Mouse (Mus musculus): Measurements from ENCODE around the gene Tmem41a. TPM values are rescaled to one million over a fixed set of nuclear protein-coding genes. Genes with fewer than 3 reads are reported as not detected.

The Tmem41a gene
- polyA plus RNA-seq, 1 experiment from 2014 or later = 219 TPM

DNA sequence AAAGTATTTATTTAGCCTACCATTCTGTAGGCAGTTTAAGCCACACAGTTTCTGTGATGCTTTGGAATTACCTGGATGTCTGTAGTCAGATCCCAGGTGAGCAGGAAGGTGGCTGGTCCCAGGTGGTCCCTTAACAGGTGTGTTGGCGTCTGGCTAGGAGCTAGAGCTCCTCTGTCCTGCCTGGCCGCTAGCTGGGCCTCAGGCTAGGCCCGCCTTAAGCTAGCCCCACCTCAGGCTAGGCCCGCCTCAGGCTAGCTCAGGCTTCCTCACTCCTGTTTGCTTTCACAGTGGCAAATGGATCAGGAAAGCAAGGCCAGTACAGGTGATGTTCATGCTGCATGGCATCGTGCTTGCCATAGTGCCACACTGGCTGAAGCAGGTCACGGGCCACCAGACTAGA is 40.5 kb downstream of the Tmem41a start:
- 92% methylated on average over 6 of the region's 6 CpGs for WGBS
- H3K36me3 ChIP-seq (ENCODE audit: control insufficient read depth, insufficient read depth) = peaks cover 52% of the 10 kb centered on the region
- H3K27me3 ChIP-seq (replicated peaks; ENCODE audit: control insufficient read depth, insufficient read depth, low read length) = no peaks in the 10 kb centered on the region
- H3K4me2 ChIP-seq (replicated peaks; ENCODE audit: low read depth) = no peak overlapping the region
- no peak for ATAC-seq
- no peak for TF ChIP-seq CTCF (IDR thresholded peaks at IDR 0.05; ENCODE audit: low read depth)
- H3K4me3 ChIP-seq (ENCODE audit: low read depth, low read length) = no peak overlapping the region
- no peak overlapping the region for H3K27ac ChIP-seq (ENCODE audit: low read depth, low read length)
- no peak overlapping the region for H3K9ac ChIP-seq (ENCODE audit: low read depth, low read length)
- no peaks in the 10 kb centered on the region for H3K4me1 ChIP-seq (replicated peaks; ENCODE audit: control insufficient read depth, insufficient read depth, low read length)
- H3K9me3 ChIP-seq (ENCODE audit: control insufficient read depth) = no peaks in the 10 kb centered on the region

DNA sequence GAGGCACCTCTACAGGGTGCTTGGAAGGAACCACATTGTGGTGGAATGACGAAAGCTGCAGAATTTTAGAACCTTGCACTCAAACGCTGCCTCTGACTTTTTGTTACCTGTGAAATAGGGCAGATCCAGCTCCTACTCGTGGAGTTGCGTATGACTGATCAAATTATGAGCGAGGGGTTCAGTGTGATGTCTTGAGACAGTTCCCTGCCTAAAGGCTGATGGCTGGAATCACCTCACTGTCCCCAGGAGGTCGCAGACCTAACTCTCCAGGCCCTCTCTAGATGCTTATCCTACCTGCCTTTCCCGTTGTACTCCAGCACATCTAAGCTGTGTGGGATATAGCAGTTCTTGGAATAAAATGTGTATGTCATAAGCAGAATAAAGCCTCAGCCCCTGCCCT is 41.4 kb downstream of the Tmem41a start:
- ATAC-seq = no peak
- H3K27ac ChIP-seq (ENCODE audit: low read depth, low read length) = no peak overlapping the region
- H3K4me1 ChIP-seq (replicated peaks; ENCODE audit: control insufficient read depth, insufficient read depth, low read length) = no peaks in the 10 kb centered on the region
- H3K27me3 ChIP-seq (replicated peaks; ENCODE audit: control insufficient read depth, insufficient read depth, low read length) = no peaks in the 10 kb centered on the region
- WGBS = 93% methylated on average over 7 of the region's 7 CpGs
- peaks cover 47% of the 10 kb centered on the region for H3K36me3 ChIP-seq (ENCODE audit: control insufficient read depth, insufficient read depth)
- H3K9ac ChIP-seq (ENCODE audit: low read depth, low read length) = no peak overlapping the region
- no peak overlapping the region for H3K4me3 ChIP-seq (ENCODE audit: low read depth, low read length)
- H3K9me3 ChIP-seq (ENCODE audit: control insufficient read depth) = no peaks in the 10 kb centered on the region
- TF ChIP-seq CTCF (IDR thresholded peaks at IDR 0.05; ENCODE audit: low read depth) = no peak
- H3K4me2 ChIP-seq (replicated peaks; ENCODE audit: low read depth) = no peak overlapping the region

DNA sequence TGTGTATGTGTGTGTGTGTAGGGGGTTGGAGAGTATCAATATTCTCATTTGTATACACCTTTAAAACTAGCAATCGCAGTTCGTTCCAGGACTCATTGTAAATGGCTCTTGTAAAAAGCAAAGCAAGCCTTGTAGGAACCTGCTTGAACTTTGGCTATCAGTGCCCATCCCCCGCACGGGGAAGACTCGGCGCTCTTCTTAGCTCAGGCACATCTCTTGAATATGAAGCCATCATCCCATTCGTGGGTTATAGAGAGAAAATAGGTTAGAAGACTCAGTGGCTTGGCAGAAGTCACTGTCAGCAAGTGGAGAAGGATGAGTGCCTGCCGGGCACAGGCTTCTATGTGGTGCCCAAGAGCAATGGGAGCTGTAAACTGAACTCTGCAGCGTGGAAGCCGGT is 42.7 kb downstream of the Tmem41a start:
- Histone ChIP-seq H3K9ac (ENCODE audit: low read depth, low read length) (no peak overlapping the region), H3K27me3 (replicated peaks; ENCODE audit: control insufficient read depth, insufficient read depth, low read length) (no peaks in the 10 kb centered on the region), H3K4me2 (replicated peaks; ENCODE audit: low read depth) (no peak overlapping the region), H3K27ac (ENCODE audit: low read depth, low read length) (no peak overlapping the region), H3K9me3 (ENCODE audit: control insufficient read depth) (no peaks in the 10 kb centered on the region), H3K4me3 (ENCODE audit: low read depth, low read length) (no peak overlapping the region), H3K36me3 (ENCODE audit: control insufficient read depth, insufficient read depth) (peaks cover 40% of the 10 kb centered on the region), H3K4me1 (replicated peaks; ENCODE audit: control insufficient read depth, insufficient read depth, low read length) (no peaks in the 10 kb centered on the region)
- TF ChIP-seq CTCF (IDR thresholded peaks at IDR 0.05; ENCODE audit: low read depth) = no peak
- WGBS = 84% methylated on average over 10 of the region's 10 CpGs
- ATAC-seq = no peak

DNA sequence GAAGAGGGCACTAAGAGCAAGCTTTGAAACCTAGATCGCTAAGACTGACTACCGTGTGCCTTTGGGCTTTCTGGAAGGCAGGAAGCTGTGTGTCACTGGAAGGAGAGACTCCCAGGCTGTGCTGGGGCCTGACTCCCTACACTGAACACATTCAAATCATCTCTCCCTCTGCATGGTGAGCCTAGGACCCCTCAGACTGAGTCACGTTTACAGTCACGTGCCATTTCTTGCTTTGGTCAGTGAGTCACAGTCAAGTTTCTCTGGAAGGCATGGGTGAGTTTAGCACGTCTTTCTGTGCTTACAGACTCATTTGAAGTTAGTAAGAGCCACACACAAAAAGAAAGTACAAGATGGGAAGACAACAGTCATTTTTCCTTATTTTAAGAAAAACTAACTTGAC is 46.1 kb downstream of the Tmem41a start:
- ATAC-seq = no peak
- TF ChIP-seq CTCF (IDR thresholded peaks at IDR 0.05; ENCODE audit: low read depth) = no peak
- 86% methylated on average over 5 of the region's 5 CpGs for WGBS
- Histone ChIP-seq H3K27me3 (replicated peaks; ENCODE audit: control insufficient read depth, insufficient read depth, low read length) (no peaks in the 10 kb centered on the region), H3K4me3 (ENCODE audit: low read depth, low read length) (no peak overlapping the region), H3K4me2 (replicated peaks; ENCODE audit: low read depth) (no peak overlapping the region), H3K4me1 (replicated peaks; ENCODE audit: control insufficient read depth, insufficient read depth, low read length) (no peaks in the 10 kb centered on the region), H3K9me3 (ENCODE audit: control insufficient read depth) (no peaks in the 10 kb centered on the region), H3K36me3 (ENCODE audit: control insufficient read depth, insufficient read depth) (peaks cover 28% of the 10 kb centered on the region), H3K9ac (ENCODE audit: low read depth, low read length) (no peak overlapping the region), H3K27ac (ENCODE audit: low read depth, low read length) (no peak overlapping the region)

DNA sequence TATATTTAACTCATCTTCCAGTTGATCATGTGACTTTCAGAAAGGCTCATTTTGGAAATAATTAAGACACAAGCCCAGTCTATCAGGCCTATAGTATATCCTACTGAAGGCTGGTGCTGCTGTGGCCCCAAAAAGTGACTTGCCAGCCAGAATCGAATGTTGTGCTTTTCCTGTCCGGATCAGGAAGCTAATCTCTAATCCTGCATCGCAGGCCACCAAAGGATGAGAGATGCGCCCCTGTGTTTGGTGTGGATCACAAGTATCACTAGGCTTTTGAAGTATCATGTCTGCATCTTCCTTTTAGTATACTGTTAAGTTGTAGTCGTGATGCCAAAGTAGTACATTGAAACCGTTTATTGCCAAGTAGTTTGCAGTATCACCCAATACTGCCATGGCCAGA is 53.5 kb downstream of the Tmem41a start:
- H3K27me3 ChIP-seq (replicated peaks; ENCODE audit: control insufficient read depth, insufficient read depth, low read length) = no peaks in the 10 kb centered on the region
- no peak overlapping the region for H3K27ac ChIP-seq (ENCODE audit: low read depth, low read length)
- H3K36me3 ChIP-seq (ENCODE audit: control insufficient read depth, insufficient read depth) = peaks cover 17% of the 10 kb centered on the region
- ATAC-seq = no peak
- no peaks in the 10 kb centered on the region for H3K4me1 ChIP-seq (replicated peaks; ENCODE audit: control insufficient read depth, insufficient read depth, low read length)
- TF ChIP-seq CTCF (IDR thresholded peaks at IDR 0.05; ENCODE audit: low read depth) = no peak
- no peak overlapping the region for H3K9ac ChIP-seq (ENCODE audit: low read depth, low read length)
- WGBS = 93% methylated on average over 6 of the region's 6 CpGs
- H3K4me2 ChIP-seq (replicated peaks; ENCODE audit: low read depth) = no peak overlapping the region
- no peak overlapping the region for H3K4me3 ChIP-seq (ENCODE audit: low read depth, low read length)
- H3K9me3 ChIP-seq (ENCODE audit: control insufficient read depth) = no peaks in the 10 kb centered on the region

DNA sequence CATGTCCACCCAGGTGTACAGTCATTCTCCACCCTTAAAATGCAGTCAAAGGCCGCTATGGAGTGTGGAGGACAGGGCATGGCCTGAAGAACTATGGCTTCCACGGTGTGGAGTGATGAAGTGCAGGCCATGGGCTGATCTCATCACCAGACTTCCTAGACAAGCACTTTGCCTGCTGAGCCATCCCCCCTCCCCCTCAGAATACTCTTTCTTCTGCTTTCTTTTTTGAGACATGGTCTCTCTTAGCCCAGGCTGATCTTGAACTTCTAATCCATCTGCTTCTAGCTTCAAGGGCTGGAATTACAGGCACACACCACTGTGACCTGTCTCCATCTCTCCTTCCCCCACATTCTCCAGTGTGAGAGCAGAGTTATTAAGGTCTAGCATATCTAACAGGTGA is 59.8 kb downstream of the Tmem41a start:
- Histone ChIP-seq H3K27me3 (replicated peaks; ENCODE audit: control insufficient read depth, insufficient read depth, low read length) (no peaks in the 10 kb centered on the region), H3K27ac (ENCODE audit: low read depth, low read length) (no peak overlapping the region), H3K4me2 (replicated peaks; ENCODE audit: low read depth) (no peak overlapping the region), H3K9me3 (ENCODE audit: control insufficient read depth) (no peaks in the 10 kb centered on the region), H3K4me3 (ENCODE audit: low read depth, low read length) (no peak overlapping the region), H3K9ac (ENCODE audit: low read depth, low read length) (no peak overlapping the region), H3K4me1 (replicated peaks; ENCODE audit: control insufficient read depth, insufficient read depth, low read length) (no peaks in the 10 kb centered on the region), H3K36me3 (ENCODE audit: control insufficient read depth, insufficient read depth) (peaks cover 18% of the 10 kb centered on the region)
- no peak for ATAC-seq
- 78% methylated on average over 2 of the region's 2 CpGs for WGBS
- TF ChIP-seq CTCF (IDR thresholded peaks at IDR 0.05; ENCODE audit: low read depth) = no peak

Other genes starting within 250 kb of the Tmem41a start
- gene Ehhadh, start 159.7 kb downstream of the Tmem41a start, polyA plus RNA-seq (2015; fragmentation: Nextera tagmentation; extraction: Ambion mirVana) = 36.4 and 38.3 TPM in 2 replicates
- gene Map3k13, start 153.2 kb downstream of the Tmem41a start, polyA plus RNA-seq (2015; fragmentation: Nextera tagmentation; extraction: Ambion mirVana) = 4.7 and 5.6 TPM in 2 replicates
- 48.8 and 51.6 TPM in 2 replicates for gene Liph, start 48.1 kb upstream of the Tmem41a start, polyA plus RNA-seq (2015; fragmentation: Nextera tagmentation; extraction: Ambion mirVana)
- gene Senp2, start 61.9 kb upstream of the Tmem41a start, polyA plus RNA-seq (2015; fragmentation: Nextera tagmentation; extraction: Ambion mirVana) = 17.8 and 20.4 TPM in 2 replicates
- gene Igf2bp2, start 215.7 kb upstream of the Tmem41a start, polyA plus RNA-seq (2015; fragmentation: Nextera tagmentation; extraction: Ambion mirVana) = 38.7 and 40.3 TPM in 2 replicates

All from intestine, postnatal 0 days (tissue).